Mouse (Mus musculus): Measurements from ENCODE around the gene Smap2. TPM values are rescaled to one million over a fixed set of nuclear protein-coding genes. Genes with fewer than 3 reads are reported as not detected.

Smap2 gene
- polyA plus RNA-seq, 1 experiment from 2014 or later: 39.0 TPM

DNA sequence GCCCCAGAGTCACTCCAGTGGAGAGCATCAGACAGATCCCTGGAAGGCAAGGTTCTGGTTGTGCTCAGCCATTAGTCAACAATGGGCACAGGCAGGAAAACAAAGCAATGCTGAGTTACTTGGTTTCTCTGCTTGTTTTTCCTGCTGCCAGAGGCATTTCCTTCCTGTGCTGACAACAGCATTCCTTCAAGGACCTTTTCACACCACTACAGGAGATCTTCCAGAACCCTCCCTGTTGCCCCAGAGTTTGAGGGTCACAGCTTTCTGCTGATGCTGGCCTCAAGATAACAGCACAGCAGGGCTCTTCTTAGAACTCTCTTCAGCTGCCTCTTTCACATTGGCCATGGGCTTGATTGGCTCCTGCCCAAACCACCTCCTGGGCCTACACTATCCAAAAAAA lies 4.9 kb upstream of the Smap2 start:
- no peak for DNase-seq (ENCODE audit: low spot score)

DNA sequence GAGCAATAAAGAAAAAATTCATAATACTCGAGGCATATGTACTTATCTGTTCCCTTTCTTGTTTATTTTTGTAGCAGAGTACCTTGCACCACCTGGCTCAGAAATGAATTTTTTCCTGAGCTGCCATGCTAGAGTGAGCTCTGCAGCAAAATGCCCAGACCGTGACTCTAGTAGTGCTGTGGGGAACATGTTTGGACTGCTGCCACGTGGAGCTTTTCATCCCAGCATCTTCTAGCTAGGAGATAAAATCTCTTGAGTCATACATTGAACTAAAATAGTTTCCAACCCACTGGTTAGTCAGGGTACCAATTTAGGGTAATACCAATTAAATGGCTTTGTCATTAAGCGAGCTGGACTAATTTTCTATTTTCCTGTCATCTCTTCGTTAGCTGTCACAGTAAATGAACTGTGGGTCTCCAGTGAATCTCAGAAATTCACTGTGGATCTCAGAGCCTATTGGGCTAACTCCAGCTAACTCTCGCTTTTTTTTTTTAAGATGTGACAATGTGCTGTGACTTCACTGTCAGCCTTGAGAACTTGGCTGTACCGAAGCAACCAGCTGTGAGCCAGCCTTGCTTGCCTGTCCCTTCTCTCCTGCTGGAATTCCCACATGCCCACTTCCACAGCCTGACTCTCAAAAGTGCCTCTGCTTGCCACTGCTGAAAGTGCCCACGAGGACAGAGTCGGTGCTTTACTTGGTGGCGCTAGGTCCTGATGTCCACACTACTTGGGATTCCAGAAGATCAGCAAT lies 3.2 kb upstream of the Smap2 start:
- no peak for DNase-seq (ENCODE audit: low spot score)

DNA sequence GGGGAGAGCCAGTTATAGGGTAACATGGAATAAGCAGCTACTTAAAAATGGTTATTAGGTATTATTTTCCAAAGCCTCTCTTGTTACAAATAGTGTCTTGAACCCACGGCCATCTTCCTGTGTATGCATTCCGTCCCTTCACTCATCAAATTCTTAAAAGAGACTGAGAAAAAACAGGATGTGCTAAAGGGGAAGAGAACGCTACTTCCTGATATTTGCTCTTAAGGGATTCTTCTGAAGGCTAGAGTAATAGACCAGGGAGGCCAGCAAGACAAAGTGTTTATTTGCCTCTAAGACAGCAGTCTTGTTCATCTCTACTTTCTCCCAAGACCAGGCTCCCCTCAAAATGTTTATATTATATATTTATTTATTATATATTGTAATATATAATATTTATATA lies 1.2 kb upstream of the Smap2 start:
- DNase-seq (ENCODE audit: low spot score): no peak

DNA sequence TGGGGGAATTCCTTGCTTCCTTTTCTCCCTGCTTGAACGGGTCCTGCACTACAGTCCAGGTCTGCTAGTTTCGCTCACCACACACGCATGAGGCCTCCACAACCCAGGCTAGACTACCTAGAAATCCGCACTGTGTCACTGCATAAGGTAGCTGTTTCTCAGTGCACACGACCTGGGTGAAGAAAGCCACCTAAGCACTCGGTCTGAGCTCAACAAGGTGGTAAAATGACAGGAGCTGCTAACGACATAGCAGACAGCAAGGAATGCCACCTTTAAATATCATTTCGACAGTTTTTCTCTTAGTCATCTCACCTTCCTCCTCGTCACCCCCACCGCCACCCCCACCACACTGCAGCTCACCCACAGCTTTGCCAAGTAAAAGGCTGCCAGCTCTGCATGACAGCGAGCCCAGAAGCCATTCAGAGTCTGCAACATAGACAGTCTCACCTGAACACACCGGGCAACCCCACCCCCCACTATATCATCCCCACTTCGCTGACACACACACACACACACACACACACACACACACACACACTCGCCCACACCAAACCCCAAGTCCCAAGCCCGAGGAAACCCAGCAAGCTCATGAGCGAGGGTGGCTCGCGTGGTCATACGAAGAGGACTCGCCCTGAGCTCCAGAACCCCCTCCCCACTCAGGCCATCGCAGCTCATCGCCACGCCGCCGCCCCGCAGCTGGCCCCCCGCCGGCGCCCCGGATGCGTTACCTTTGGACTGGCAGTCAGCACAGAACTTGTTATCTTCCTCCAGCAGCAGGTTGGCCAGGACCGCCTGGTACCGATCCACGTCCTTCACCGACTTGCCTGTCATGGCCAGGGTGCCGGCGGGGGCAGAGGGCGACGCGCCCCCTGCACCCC lies 787 bp downstream of the Smap2 start:
- DNase-seq (ENCODE audit: low spot score): peak; percentile 33

DNA sequence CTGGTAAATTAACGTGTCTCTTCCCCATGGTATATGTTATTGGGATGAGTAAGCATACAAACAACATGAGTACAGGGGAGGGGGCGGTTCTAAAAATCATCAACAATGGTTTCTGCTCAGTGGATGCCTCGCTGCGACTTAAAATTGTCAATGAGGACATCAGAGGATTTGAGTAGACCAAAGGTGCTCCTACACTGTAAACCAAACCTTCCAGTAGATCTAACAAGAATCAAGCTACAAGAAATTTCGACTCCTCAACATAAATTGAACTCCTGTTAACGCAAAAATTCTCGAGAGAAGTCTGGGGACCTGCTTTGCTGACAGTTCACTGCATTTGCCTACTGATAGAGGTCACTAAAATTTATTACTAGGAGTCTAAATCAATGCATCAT lies 1.8 kb downstream of the Smap2 start:
- no peak for DNase-seq (ENCODE audit: low spot score)

DNA sequence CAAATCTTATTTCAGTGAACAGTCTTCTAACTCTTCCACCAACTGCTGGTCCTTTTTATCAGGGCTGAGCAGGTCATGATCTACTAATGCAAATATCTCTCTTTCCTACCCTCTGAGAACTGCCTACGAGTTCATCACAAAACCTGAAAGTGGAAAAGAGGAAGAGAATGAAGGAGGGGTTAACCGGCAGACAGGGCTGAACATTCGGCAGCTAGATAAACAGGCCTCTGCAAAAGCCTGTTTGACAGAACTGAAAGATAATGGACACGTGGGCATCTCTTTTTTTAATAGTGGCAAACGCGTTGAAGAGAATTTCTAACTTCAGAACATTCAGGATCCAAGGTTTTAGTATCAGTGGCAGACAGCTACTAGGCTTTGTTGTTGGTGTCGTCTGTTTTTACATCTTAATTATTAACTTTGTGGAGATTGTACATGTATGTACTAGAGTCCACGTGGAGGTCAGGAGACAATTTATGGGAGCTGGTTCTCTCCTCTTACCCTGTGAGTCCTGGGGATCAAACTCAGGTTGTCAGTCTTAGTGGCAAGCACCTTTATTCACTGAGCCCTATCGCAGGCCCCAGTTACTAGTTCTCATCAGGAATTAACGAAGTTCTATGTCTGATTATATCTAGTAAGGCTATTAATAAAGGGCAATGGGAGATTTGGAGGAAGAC lies 2.3 kb downstream of the Smap2 start:
- no peak for DNase-seq (ENCODE audit: low spot score)

DNA sequence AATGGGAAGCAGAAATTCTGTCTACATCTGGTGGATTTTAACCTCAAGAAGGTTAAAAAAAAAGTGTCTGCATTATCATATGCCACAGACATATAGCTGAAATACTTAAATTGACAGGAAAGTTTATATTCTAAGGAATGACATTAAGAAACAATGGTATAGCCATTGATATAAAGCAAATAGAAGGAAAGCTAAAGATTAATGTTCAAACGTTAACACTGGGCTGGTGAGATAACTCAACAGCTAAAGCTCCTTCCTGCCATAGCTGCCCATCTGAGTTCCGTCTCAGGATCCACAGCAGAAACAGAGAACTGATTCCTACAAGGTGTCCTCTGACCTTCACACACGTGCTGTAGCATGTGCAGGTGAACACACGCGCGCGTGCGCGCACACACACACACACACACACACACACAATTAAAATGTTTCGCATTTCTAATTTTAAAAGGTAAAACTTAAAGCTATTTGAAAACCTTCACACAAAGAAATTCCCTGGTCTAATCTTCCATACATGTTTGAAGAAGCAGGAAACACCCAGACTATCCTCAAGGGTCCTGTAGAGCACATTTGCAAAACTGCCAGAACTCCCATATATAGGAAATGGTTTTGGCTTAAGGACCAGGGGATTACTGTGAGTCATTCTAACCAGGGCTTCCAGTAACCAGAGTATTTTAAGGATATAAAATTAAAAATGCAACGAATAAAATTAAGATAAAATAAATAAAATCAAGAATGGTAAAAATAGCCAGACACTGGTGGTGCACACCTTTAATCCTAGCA lies 6.1 kb downstream of the Smap2 start:
- no peak for DNase-seq (ENCODE audit: low spot score)

DNA sequence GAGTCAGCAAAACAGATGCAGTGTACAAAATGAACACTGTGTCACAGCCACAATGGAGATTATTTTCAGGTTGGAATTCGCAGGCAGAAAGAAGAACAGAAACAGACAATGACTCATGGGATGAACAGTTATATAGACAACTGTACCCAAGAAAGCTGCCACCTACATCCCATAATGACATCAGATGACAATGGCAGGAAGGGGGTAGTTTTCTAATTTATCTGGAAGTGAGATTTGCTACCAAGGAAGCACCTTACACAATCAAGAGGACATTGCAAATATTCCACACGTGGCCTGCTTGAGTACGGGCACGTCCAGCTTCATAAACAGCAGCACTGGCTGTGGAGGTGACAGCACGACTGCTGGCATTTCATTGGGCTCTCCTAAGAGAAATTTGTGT lies 7.9 kb downstream of the Smap2 start:
- DNase-seq (ENCODE audit: low spot score): no peak

DNA sequence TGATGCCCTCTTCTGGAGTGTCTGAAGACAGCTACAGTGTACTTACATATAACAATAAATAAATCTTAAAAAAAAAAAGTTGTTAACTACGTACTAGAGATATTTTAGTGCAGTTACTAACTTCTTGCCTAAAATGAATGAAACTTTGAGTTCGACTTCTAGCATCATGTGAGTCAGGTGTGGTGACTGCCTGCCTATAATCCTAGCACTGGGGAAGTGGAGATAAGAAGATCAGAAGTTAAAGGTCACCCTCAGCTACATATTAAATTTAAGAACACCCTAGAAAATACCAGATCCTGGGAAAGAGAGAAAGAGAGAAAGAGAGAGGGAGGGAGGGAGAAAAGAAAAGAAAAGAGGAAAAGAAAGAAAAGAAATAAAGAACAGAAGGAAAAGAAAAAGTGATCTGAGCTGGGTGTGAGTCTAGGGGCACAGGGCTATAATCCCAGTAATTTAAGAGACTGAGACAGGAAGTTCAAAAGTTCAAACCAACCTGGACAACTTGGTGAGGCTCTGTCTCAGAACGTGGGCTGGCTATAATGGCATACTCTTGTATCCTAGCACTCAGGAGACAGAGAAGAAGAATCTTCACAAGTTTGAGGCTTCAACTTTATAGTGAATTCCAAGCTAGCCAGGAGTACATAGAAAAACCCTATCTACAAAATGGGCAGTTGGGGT lies 8.8 kb downstream of the Smap2 start:
- DNase-seq (ENCODE audit: low spot score): no peak

DNA sequence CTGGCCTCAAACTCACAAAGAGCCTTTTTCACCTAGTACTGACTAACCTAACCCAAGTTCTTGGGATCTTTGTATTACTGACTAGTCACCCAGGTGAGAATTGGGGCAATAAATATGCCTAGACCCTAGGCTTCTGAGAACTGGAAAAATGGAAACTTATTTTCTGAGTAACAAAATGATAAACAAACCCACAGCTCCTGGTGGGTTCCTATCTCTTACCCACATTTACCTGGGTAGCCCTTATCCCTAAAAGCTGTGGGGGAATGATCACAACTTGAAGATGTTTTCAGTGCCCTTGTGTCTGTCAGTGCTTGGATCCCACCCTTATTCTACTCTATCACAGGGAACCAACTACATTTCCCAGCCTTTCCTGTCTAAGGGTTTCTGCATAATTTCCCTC lies 10.0 kb downstream of the Smap2 start:
- DNase-seq (ENCODE audit: low spot score): no peak

DNA sequence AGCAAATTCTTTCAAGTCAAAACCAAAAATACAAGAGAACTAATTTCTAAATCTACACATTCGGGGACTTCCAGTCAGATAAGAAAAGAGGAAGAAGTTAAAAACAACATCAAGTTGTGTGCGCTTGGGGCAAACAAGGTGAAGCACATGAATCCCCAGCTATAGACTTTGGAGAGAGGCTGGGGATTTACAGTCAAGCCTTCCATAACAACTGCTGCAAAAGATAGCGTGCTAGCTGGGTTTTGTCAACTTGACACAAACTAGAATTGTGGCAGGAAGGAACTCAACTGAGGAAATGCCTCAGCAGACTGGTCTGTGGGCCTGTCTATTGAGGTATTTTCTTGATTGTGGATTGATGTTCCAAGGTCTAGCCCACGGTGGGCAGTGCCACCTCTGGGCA lies 12.4 kb downstream of the Smap2 start:
- DNase-seq (ENCODE audit: low spot score): no peak

DNA sequence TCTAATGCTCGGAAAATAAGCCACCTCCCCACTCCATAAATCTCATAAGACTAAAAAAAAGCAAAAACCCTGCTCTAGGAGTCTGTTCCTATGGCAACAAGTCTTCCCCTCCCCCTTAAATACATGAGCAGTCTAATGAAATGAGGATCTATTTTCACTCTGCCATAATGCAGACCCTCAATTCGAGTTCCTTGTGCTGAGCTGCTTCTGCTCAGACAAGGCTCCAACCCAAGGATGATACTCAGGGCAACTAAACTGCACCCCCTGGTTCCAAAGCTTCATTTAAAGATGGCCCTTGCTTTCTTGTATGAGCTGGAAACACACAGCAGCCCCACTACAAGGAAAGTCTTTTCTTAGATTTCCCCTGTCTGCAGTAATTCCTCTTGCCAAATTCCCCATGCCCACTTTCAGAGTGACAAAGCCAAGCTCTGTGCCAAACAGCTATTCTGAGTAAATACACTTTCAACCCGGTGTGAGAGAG lies 13.4 kb downstream of the Smap2 start:
- no peak for DNase-seq (ENCODE audit: low spot score)

DNA sequence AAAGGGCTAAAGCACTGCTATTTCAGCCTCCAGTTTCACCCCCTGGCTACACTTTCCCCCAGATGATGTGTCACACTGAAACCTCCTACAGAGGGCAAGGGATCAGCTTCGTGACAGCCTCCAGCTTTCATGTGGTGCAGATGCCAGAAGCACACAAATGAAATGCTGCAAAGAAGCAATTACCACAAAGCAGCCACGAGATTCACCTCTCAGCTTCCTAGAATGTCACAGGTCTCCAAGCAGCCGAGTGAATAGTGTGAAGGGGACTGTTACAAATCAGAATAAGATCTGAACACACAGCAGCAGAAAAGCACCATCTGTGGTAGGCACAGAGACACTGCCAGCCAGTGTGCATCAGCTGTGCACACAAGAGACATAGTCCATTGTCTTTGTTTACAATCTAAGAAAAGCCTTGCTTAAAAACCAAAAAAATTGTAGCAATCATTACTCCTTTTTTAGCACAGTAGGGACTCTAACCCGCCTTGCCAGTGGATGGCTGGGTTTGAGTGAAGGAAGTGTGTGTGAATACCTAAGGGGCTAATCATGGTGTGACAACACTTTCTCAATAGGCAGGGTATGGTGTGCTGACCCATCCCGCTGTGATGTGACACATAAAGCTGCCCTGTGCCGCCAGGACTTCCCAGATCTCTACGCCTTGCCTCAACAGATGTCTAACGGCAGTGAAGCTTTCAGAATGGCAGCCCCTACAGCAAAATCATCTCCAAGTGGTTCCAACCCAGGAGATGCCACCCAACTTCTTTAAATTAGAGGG lies 14.5 kb downstream of the Smap2 start:
- DNase-seq (ENCODE audit: low spot score): peak; percentile 68

DNA sequence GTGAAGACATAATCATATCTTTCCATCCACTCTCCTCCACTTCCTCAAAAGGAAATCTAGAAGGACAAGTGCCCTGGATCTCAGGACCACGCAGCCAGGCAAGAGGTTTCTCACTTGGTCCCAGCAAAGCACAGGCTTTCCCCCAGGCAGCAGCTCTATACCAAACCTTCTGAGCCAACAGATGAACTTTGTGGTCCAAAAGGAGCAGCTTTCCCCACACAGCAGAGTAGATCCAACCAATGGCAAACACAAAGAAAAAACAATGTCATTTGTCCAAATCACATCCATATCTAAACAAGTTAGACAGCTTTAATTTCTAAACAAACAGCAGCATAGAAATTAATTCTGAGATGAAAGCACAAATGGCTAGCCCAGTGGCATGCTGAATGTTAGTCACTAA lies 15.4 kb downstream of the Smap2 start:
- DNase-seq (ENCODE audit: low spot score): no peak

DNA sequence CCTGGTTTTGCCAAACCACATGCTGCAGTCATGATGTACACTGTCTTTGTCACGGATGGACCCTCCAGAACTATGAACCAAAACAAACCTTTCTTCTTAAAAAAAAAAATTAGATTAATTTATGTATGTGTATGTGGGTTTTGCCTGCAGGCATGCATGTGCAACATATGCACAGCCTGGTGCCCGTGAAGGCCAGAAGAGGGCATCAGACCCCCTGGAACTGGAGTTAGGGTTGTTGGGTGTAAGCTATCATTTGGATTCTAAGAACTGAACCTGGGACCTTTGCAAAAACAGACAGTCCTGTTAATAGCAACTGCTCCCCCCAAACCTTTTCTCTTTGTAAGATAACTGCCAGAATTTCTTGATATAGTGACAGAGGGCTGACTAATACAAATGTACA lies 16.0 kb downstream of the Smap2 start:
- DNase-seq (ENCODE audit: low spot score): no peak

DNA sequence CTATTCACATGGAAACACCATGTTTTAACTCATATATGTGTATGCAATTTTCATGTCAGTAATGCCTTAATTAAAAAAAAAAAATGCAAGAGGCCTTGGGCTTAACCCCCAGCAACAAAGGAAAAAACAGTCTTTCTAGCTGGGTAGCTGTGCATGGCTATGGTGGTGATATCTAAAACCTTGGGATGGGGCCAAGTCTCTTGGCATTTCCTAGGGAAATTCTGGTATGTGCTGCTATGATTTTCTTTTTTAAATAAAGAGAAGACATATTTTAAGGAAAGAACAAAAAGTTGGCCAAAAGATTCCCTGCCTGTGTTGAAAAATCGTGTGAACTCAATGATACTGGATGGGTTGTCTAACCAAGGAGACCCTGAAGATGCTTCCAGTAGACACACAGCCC lies 21.1 kb downstream of the Smap2 start:
- no peak for DNase-seq (ENCODE audit: low spot score)

DNA sequence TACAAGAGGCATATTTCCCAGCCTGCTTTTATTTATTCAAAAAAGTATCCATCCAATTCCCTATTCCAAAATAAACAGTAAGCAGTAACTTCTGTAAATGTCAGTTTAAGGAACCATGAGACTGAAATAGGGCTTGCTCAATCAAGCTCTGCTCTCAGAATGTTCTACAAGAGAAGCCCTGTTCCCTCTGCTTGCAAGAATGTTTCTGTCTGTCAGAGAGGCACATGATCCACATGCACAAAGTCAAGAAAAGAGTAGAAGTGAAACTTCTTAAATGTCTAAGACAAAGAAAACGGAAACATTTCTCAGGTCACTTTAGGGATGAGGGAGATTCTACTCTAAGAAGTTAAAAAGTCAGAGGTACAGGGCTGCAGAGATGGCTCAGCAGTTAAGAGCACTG lies 24.0 kb downstream of the Smap2 start:
- DNase-seq (ENCODE audit: low spot score): no peak

DNA sequence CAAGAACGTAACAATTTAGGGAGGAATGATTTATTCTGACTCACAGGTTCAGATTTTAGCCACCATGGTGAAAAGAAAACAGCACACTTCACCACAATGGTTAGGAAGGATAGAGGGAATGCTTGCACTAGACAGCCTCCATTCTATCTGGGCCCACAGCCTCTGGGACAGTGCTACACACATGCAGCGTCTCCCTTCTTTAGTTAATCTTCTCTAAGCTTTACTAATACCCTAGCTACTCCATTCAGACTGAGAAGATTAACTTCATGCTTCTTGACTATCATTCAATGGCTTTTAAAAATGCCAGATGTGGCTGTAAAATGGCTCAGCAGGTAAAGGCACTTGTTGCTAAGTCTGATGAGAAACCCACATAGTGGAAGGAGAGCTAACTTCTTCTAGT lies 24.8 kb downstream of the Smap2 start:
- DNase-seq (ENCODE audit: low spot score): no peak

DNA sequence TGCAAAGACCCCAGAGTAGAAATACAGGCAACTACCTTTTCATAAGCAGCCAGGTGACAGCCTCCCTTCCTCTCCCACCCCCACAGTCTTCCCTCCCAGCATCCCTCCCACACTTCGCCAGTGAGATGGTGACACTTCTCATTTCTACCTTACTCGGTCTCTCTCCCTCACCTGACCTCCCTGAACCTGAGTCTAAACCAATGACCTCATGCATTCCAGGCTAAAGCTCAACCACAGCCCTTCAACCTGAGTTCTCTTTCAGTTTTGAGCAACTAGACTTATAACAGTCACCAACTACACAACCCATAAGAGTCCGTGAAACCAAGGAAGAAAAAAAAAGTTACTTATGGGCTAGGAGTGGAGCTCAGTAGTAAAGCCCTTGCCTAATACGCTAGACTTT lies 29.7 kb downstream of the Smap2 start:
- no peak for DNase-seq (ENCODE audit: low spot score)

DNA sequence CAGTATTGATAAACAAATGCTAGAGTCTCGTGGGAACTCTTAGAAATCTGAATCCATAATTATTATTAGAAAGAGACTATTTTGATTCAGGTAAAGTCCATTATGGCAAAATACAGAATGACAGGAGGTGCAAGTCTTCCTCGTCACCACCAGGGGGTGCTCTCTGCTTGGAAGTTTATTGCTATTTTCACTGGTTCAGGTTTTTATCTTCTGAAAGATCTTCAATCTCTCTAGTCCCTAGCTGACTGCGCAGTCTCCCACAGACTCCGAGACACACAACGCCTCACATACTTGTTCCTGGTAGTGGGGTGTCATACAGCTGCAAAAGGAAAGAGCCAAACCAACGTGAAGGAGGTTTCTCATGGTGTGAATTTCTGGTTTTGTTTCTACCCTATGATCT lies 30.6 kb downstream of the Smap2 start:
- peak; percentile 68 for DNase-seq (ENCODE audit: low spot score)

Measured in thymus, postnatal 0 days (tissue).